Mouse (Mus musculus) neural tube, embryonic 12.5 days (tissue): ENCODE measurements around the gene Iqca. TPM values are rescaled to one million over a fixed set of nuclear protein-coding genes. Genes with fewer than 3 reads are reported as not detected.

Source experiments
- ATAC-seq: fragments of 200-750 bp; cut with Nextera tagmentation; 2 replicates; pipeline ENCODE4 v1.8.0; 2017; ENCODE audit warnings: low read depth, mild to moderate bottlenecking, moderate TSS enrichment, moderate library complexity; ENCODE audit not compliant: low FRiP score
- H3K27ac ChIP-seq: fragments of 300-500 bp; sonication (generic); 2 replicates; pipeline ENCODE4 v1.5.1; 2016
- H3K27me3 ChIP-seq: fragments of 300-500 bp; sonication (generic); replicated peaks from 2 replicates; pipeline ENCODE4 v1.6.1; 2016; ENCODE audit warnings: mild to moderate bottlenecking
- H3K36me3 ChIP-seq: fragments of 300-500 bp; sonication (generic); 2 replicates; pipeline ENCODE4 v1.6.1; 2016; ENCODE audit warnings: mild to moderate bottlenecking
- H3K4me1 ChIP-seq: fragments of 300-500 bp; sonication (generic); 2 replicates; pipeline ENCODE4 v1.6.1; 2016
- H3K4me2 ChIP-seq: fragments of 300-500 bp; sonication (generic); replicated peaks from 2 replicates; pipeline ENCODE4 v1.6.1; 2016; ENCODE audit warnings: mild to moderate bottlenecking
- H3K4me3 ChIP-seq: fragments of 300-500 bp; sonication (generic); 2 replicates; pipeline ENCODE4 v1.5.1; 2016
- H3K9ac ChIP-seq: fragments of 300-500 bp; sonication (generic); 2 replicates; pipeline ENCODE4 v1.6.1; 2016; ENCODE audit warnings: mild to moderate bottlenecking
- H3K9me3 ChIP-seq: fragments of 300-500 bp; sonication (generic); 2 replicates; pipeline ENCODE4 v1.6.1; 2016; ENCODE audit warnings: mild to moderate bottlenecking
- WGBS: fragments of 180-500 bp; shearing (Covaris S2); methylation state at CpG from one replicate; pipeline ENCODE4 v1.1.7; 2016; 5-methylcytosine and 5-hydroxymethylcytosine counted together
- polyA plus RNA-seq: library from polyadenylated mRNA; unstranded; fragments of >200 nt; fragmentation: Nextera tagmentation; extraction: Ambion mirVana; gene quantifications from 2 replicates; pipeline ENCODE4 v1.2.1, GENCODE M21; 2016

Gene Iqca
- polyA plus RNA-seq, 1 experiment from 2014 or later: 0.13 TPM

- Histone ChIP-seq H3K9ac (no peak overlapping the region), H3K4me1 (0 out of 2 replicates have a peak, but pooled peaks cover 2% of the 10 kb centered on the region), H3K9me3 (no peaks in the 10 kb centered on the region), H3K27me3 (peaks cover 12% of the 10 kb centered on the region), H3K36me3 (no peaks in the 10 kb centered on the region), H3K4me2 (no peak overlapping the region), H3K27ac (no peak overlapping the region), H3K4me3 (no peak overlapping the region)
- WGBS: 67% methylated on average over 2 of the region's 2 CpGs
- ATAC-seq: no peak
Measured at GRCm38 (mm10) chr1:89998696-89999095, 154.5 kb downstream of the Iqca start.

GRCm38 (mm10) chr1:89998076-89998475, 155.1 kb downstream of the Iqca start:
- peaks cover 18% of the 10 kb centered on the region for H3K27me3 ChIP-seq
- 62% methylated on average over 7 of the region's 7 CpGs for WGBS
- ATAC-seq: no peak
- 0 out of 2 replicates have a peak, but pooled peaks cover 2% of the 10 kb centered on the region for H3K4me1 ChIP-seq
- no peak overlapping the region for H3K4me3 ChIP-seq
- H3K36me3 ChIP-seq: no peaks in the 10 kb centered on the region
- no peak overlapping the region for H3K4me2 ChIP-seq
- H3K9me3 ChIP-seq: no peaks in the 10 kb centered on the region
- H3K9ac ChIP-seq: no peak overlapping the region
- H3K27ac ChIP-seq: no peak overlapping the region

GRCm38 (mm10) chr1:89992256-89992655, 160.9 kb downstream of the Iqca start:
- WGBS: 1% methylated on average over 25 of the region's 25 CpGs
- peaks cover 16% of the 10 kb centered on the region for H3K4me1 ChIP-seq
- H3K9ac ChIP-seq: no peak overlapping the region
- ATAC-seq: no peak
- H3K4me3 ChIP-seq: peak overlapping the region; percentile 15; the same call in 1 of the 2 replicates
- no peaks in the 10 kb centered on the region for H3K9me3 ChIP-seq
- peak overlapping the region; percentile 57 for H3K4me2 ChIP-seq
- H3K27me3 ChIP-seq: peaks cover 35% of the 10 kb centered on the region
- no peak overlapping the region for H3K27ac ChIP-seq
- no peaks in the 10 kb centered on the region for H3K36me3 ChIP-seq

Other genes with a start within 250 kb of the Iqca start
- gene Gbx2, start 222.2 kb downstream of the Iqca start, polyA plus RNA-seq: 78.5 and 91.6 TPM in 2 replicates
- 0.79 and 0.94 TPM in 2 replicates for gene Asb18, start 138.7 kb downstream of the Iqca start, polyA plus RNA-seq
- gene Ackr3, start 50.6 kb upstream of the Iqca start, polyA plus RNA-seq: 34.0 and 38.0 TPM in 2 replicates